ENCODE assay signal across 29 mouse cellular contexts in genomic region chr15:3330291-3330690, GRCm38 (mm10). TPM values are rescaled to one million over a fixed set of nuclear protein-coding genes. Genes with fewer than 3 reads are reported as not detected.
A peak's percentile ranks its signal among the peaks of the same experiment; 100 is the strongest.
DNase-seq lines count a peak whose midpoint lies in the region; ATAC-seq and TF ChIP-seq lines count a peak whose summit lies in the region.
"Had no signal": no experiment of that assay in that cellular context is flagged by ENCODE, and none has a peak within 500 bp of the region (broad histone marks: within the 10 kb centered on the region; RNA-seq: fewer than 3 reads in every experiment).

No protein-coding gene starts in this region.

- DNase-seq in lung, adult 18-20 months, result peak; percentile 22 to 46
- DNase-seq in lung, postnatal 14 days, result no peak
- DNase-seq in lung, postnatal 10 days, result peak; percentile 19
- no peak for DNase-seq in cerebellum, adult 2 months
- no peak for DNase-seq in right cerebral cortex, postnatal 14 days
- no peak for DNase-seq in left cerebral cortex, postnatal 4 days
- DNase-seq: adrenal gland, postnatal 14 days; cerebellum, adult 11 months; cerebellum, postnatal 10 days; gastrocnemius, postnatal 10 days; layer of hippocampus, postnatal 36 days; thymus, postnatal 14 days had no signal

- peaks cover 23% of the 10 kb centered on the region for H3K36me3 ChIP-seq in intestine, postnatal 0 days (ENCODE audit: control insufficient read depth, insufficient read depth)
- H3K36me3 ChIP-seq in intestine, embryonic 15.5 days, result no peaks in the 10 kb centered on the region
- H3K36me3 ChIP-seq: limb, embryonic 10.5 days; midbrain, embryonic 13.5 days had no signal

- no peaks in the 10 kb centered on the region for H3K9me3 ChIP-seq in intestine, postnatal 0 days (ENCODE audit: control insufficient read depth)
- H3K9me3 ChIP-seq in intestine, embryonic 15.5 days, result no peaks in the 10 kb centered on the region
- H3K9me3 ChIP-seq: heart, embryonic 10.5 days; heart, embryonic 15.5 days; limb, embryonic 10.5 days; limb, embryonic 15.5 days; midbrain, embryonic 13.5 days; stomach, embryonic 15.5 days had no signal

- H3K9ac ChIP-seq in intestine, postnatal 0 days (ENCODE audit: low read depth, low read length), result no peak overlapping the region
- no peak overlapping the region for H3K9ac ChIP-seq in intestine, embryonic 15.5 days
- H3K9ac ChIP-seq: heart, embryonic 15.5 days; limb, embryonic 15.5 days; liver, embryonic 14.5 days; midbrain, embryonic 13.5 days; stomach, embryonic 15.5 days had no signal

- H3K27ac ChIP-seq in intestine, postnatal 0 days (ENCODE audit: low read depth, low read length), result no peak overlapping the region
- H3K27ac ChIP-seq in intestine, embryonic 15.5 days, result no peak overlapping the region
- no peak overlapping the region for H3K27ac ChIP-seq in cerebellum, adult 2 months (ENCODE audit: insufficient read depth, low read length)
- H3K27ac ChIP-seq: heart, embryonic 10.5 days; heart, embryonic 15.5 days; limb, embryonic 10.5 days; limb, embryonic 15.5 days; liver, embryonic 14.5 days; macrophage; midbrain, embryonic 13.5 days; stomach, embryonic 15.5 days had no signal

- peak; percentile 49 for TF ChIP-seq CTCF in intestine, postnatal 0 days (IDR thresholded peaks at IDR 0.05; ENCODE audit: low read depth)
- no peak for TF ChIP-seq CTCF in cerebellum, adult 2 months (IDR thresholded peaks at IDR 0.05; ENCODE audit: borderline replicate concordance, insufficient read depth, low read depth, low read length)

- no peaks in the 10 kb centered on the region for H3K27me3 ChIP-seq in intestine, postnatal 0 days (replicated peaks; ENCODE audit: control insufficient read depth, insufficient read depth, low read length)
- H3K27me3 ChIP-seq in intestine, embryonic 15.5 days (replicated peaks), result no peaks in the 10 kb centered on the region
- no peaks in the 10 kb centered on the region for H3K27me3 ChIP-seq in cerebellum, adult 2 months (ENCODE audit: control insufficient read depth, insufficient read depth, low read length)
- H3K27me3 ChIP-seq: heart, embryonic 15.5 days; limb, embryonic 15.5 days; midbrain, embryonic 13.5 days; stomach, embryonic 15.5 days had no signal

- 75% methylated on average over 1 of the region's 1 CpGs for WGBS in intestine, postnatal 0 days
- WGBS in intestine, embryonic 15.5 days, result 61% methylated on average over 1 of the region's 1 CpGs
- 62% methylated on average over 1 of the region's 1 CpGs for WGBS in cerebellum, adult 2 months

- ATAC-seq in intestine, postnatal 0 days, result no peak
- no peak for ATAC-seq in intestine, embryonic 15.5 days
- ATAC-seq: forebrain, embryonic 16.5 days; hindbrain, embryonic 16.5 days; midbrain, embryonic 13.5 days had no signal

- H3K4me1 ChIP-seq in intestine, postnatal 0 days (replicated peaks; ENCODE audit: control insufficient read depth, insufficient read depth, low read length), result no peaks in the 10 kb centered on the region
- H3K4me1 ChIP-seq in intestine, embryonic 15.5 days (replicated peaks), result no peaks in the 10 kb centered on the region
- H3K4me1 ChIP-seq in cerebellum, adult 2 months (ENCODE audit: control insufficient read depth, insufficient read depth, low read length), result no peaks in the 10 kb centered on the region
- H3K4me1 ChIP-seq: heart, embryonic 10.5 days; heart, embryonic 15.5 days; limb, embryonic 10.5 days; limb, embryonic 15.5 days; midbrain, embryonic 13.5 days; stomach, embryonic 15.5 days had no signal

- no peak overlapping the region for H3K4me3 ChIP-seq in intestine, postnatal 0 days (ENCODE audit: low read depth, low read length)
- H3K4me3 ChIP-seq in intestine, embryonic 15.5 days (replicated peaks), result no peak overlapping the region
- no peak overlapping the region for H3K4me3 ChIP-seq in cerebellum, adult 2 months (replicated peaks; ENCODE audit: insufficient read depth, low read depth, low read length)
- H3K4me3 ChIP-seq: erythroblast, embryonic 14.5 days; heart, embryonic 10.5 days; heart, embryonic 15.5 days; limb, embryonic 10.5 days; limb, embryonic 15.5 days; midbrain, embryonic 13.5 days; stomach, embryonic 15.5 days had no signal

- intact Hi-C loops in left cerebral cortex, postnatal 4 days (cut with DNase I), result no loop called here

- TF ChIP-seq POLR2A in cerebellum, adult 2 months (IDR thresholded peaks at IDR 0.05; ENCODE audit: borderline replicate concordance, insufficient read depth, low read length), result no peak

- H3K4me2 ChIP-seq in intestine, postnatal 0 days (replicated peaks; ENCODE audit: low read depth), result no peak overlapping the region
- no peak overlapping the region for H3K4me2 ChIP-seq in intestine, embryonic 15.5 days (replicated peaks)
- H3K4me2 ChIP-seq: heart, embryonic 15.5 days; limb, embryonic 15.5 days; midbrain, embryonic 13.5 days; stomach, embryonic 15.5 days had no signal

RNA-seq across cellular contexts. Expression of gene Ccdc152, which starts 27.0 kb away (rescaled TPM):
- 4.8 and 5.7 TPM in 2 replicates for polyA plus RNA-seq in intestine, postnatal 0 days (2015; fragmentation: Nextera tagmentation; extraction: Ambion mirVana)
- 0.30 and 0.91 TPM in 2 replicates for polyA plus RNA-seq in intestine, embryonic 15.5 days (2015; fragmentation: Nextera tagmentation; extraction: Ambion mirVana)
- polyA plus RNA-seq in cerebellum, adult 2 months (2012; rRNA removed), result 1.2 and 1.3 TPM in 2 replicates
- not detected for total RNA-seq in left cerebral cortex, postnatal 4 days (2021)
- total RNA-seq: adrenal gland, postnatal 14 days; gastrocnemius, postnatal 10 days; layer of hippocampus, postnatal 36 days; megakaryocyte-erythroid progenitor cell, adult 5-6 weeks had no signal
- polyA plus RNA-seq: erythroblast, embryonic 14.5 days; forebrain, embryonic 11.5 days; forebrain, embryonic 16.5 days; heart, embryonic 10.5 days; hindbrain, embryonic 11.5 days; limb, embryonic 10.5 days; neural tube, embryonic 14.5 days had no signal

Comparison
In these comparisons a context has a peak if more than half of its experiments do, and no peak if none do; other contexts are left out.
1. DNase-seq: peak in lung, adult 18-20 months (2 of 2) and lung, postnatal 10 days (single experiment); none in lung, postnatal 14 days (single experiment), cerebellum, adult 2 months (0 of 2), right cerebral cortex, postnatal 14 days (single experiment) and left cerebral cortex, postnatal 4 days (single experiment).